Mouse (Mus musculus) gastrocnemius, postnatal 14 days (tissue): ENCODE results near the gene Nkd2. TPM values are rescaled to one million over a fixed set of nuclear protein-coding genes. Genes with fewer than 3 reads are reported as not detected.

Source experiments
- total RNA-seq, 2 experiments: library from RNA; stranded (reverse); gene quantifications; 2 replicates each; pipeline ENCODE4 v1.2.3; 2021

Nkd2 gene
- total RNA-seq, 2 experiments from 2014 or later: 1.6 to 2.2 TPM

Other genes with a start within 250 kb of the Nkd2 start
- gene Clptm1l, start 243.6 kb downstream of the Nkd2 start, total RNA-seq: 10 to 100 TPM; 39.5 to 50.3 TPM
- gene Tert, start 220.7 kb downstream of the Nkd2 start, total RNA-seq: under 1 TPM; 0.14 to 0.18 TPM
- under 1 TPM; 0.16 to 0.62 TPM for gene Slc6a18, start 169.6 kb downstream of the Nkd2 start, total RNA-seq
- gene Slc6a19, start 142.8 kb downstream of the Nkd2 start, total RNA-seq: under 1 TPM in 1 of 2 experiments, not detected in 1; 0.12 TPM
- 1 to 10 TPM; 4.5 to 5.2 TPM for gene Slc12a7, start 114.5 kb downstream of the Nkd2 start, total RNA-seq
- under 1 TPM; 0.82 to 0.96 TPM for gene Trip13, start 90.2 kb upstream of the Nkd2 start, total RNA-seq
- 10 to 100 TPM; 11.0 to 11.9 TPM for gene Brd9, start 90.2 kb upstream of the Nkd2 start, total RNA-seq
- not detected for gene Zdhhc11, start 116.2 kb upstream of the Nkd2 start, total RNA-seq
- 1 to 10 TPM; 5.8 to 5.9 TPM for gene Tppp, start 161.8 kb upstream of the Nkd2 start, total RNA-seq
- 1 to 10 TPM; 1.6 to 2.6 TPM for gene Cep72, start 214.7 kb upstream of the Nkd2 start, total RNA-seq